Mouse (Mus musculus): Measurements from ENCODE around the gene Taf8. TPM values are rescaled to one million over a fixed set of nuclear protein-coding genes. Genes with fewer than 3 reads are reported as not detected.
A peak's percentile ranks its signal among the peaks of the same experiment; 100 is the strongest.

The Taf8 gene
- polyA plus RNA-seq, 1 experiment from 2014 or later = 20.0 TPM

DNA sequence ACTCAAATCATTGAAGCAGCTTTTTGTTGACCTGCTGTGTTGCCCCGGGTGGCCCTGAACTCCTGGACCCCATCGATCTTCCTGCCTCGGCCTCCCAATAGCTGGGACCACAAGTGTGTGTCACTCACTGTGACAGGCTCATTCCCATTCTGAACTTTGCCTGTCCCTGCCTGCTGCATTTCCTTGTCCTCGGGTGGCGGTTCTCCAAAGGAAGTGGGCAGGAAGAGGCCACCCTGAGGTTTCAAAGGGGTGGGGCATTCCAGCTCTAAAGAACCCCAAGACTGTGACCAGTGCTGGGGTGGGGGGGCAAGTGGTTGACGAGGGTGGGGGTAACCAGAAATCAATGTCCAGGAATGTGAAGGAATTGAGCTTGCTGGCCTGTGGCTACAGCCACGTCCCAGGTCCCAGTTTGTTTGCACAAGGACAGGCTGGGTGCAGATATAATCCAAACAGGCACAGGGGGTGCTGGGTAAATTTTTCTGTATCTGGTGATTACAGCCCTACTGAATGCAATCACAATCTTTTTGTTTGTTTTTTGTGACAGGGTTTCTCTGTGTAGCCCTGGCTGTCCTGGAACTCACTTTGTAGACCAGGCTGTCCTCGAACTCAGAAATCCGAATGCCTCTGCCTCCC is 62.6 kb downstream of the Taf8 start:
- Histone ChIP-seq H3K27ac (ENCODE audit: low read depth, low read length) (no peak overlapping the region), H3K4me1 (ENCODE audit: control insufficient read depth, insufficient read depth, low read depth, low read length) (peaks cover 12% of the 10 kb centered on the region), H3K27me3 (replicated peaks; ENCODE audit: control insufficient read depth, insufficient read depth, low read length) (peaks cover 13% of the 10 kb centered on the region), H3K9me3 (ENCODE audit: control insufficient read depth, low read length) (no peaks in the 10 kb centered on the region), H3K4me2 (ENCODE audit: low read length) (no peak overlapping the region), H3K9ac (ENCODE audit: low read depth, low read length) (no peak overlapping the region), H3K36me3 (ENCODE audit: control insufficient read depth, insufficient read depth, low read length) (no peaks in the 10 kb centered on the region), H3K4me3 (ENCODE audit: low read length) (no peak overlapping the region)
- 47% methylated on average over 9 of the region's 9 CpGs for WGBS
- no peak for ATAC-seq

DNA sequence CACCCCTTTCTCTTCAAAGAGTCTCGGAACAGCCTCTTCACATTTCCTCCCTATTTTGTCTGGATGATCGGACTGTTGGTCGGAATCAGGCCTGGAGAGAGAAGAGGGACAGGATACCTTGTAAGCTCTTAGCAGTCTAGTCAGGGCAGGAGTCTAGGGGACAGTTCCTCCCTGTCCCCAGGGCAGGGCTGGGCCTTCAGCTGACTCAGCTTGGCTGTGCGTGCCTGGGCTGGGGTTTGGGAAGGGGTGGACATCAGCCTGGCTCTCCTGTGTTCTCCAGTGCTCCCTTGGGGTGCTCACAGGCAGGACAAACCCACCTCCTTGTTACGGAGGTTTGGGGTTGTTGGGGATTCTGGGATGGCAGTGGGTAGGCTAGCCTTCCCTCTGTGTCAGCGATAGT is 63.5 kb downstream of the Taf8 start:
- Histone ChIP-seq H3K27ac (ENCODE audit: low read depth, low read length) (no peak overlapping the region), H3K9ac (ENCODE audit: low read depth, low read length) (no peak overlapping the region), H3K4me2 (ENCODE audit: low read length) (no peak overlapping the region), H3K36me3 (ENCODE audit: control insufficient read depth, insufficient read depth, low read length) (no peaks in the 10 kb centered on the region), H3K4me1 (ENCODE audit: control insufficient read depth, insufficient read depth, low read depth, low read length) (peaks cover 12% of the 10 kb centered on the region), H3K27me3 (replicated peaks; ENCODE audit: control insufficient read depth, insufficient read depth, low read length) (peaks cover 13% of the 10 kb centered on the region), H3K4me3 (ENCODE audit: low read length) (no peak overlapping the region), H3K9me3 (ENCODE audit: control insufficient read depth, low read length) (no peaks in the 10 kb centered on the region)
- ATAC-seq = no peak
- 71% methylated on average over 6 of the region's 6 CpGs for WGBS

DNA sequence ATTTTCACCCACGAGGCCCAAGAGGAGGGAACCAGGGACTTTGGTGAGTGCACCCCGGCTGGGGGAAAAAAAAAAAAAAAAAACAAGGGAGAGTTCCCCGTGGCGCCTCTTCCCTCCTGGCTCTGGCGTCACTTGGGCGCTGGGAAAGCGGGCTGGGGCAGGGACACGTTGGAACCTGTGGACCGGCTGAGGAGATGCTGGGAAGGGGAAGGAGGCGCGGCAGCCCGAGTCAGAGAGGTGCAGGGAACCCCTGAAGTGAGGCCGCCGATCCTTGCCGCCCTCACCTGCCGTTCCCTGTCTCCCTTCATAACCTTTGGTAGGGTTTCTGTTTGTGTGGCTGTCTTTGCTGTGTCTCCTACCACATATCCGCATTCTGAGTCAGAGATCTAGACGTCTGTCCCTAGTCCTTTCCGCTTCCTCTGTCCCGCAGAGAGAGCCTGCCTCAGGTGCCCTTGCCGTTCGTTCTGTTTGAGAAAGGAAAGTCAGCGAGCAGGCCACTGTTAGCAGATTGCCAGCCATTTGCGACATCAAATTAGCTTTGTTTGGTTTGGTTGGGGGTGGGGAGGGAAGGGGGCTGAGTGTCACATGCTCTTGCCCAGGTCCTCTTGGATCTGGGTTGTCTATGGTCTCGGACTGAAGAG is 65.1 kb downstream of the Taf8 start, which contains the start of gene 1700001C19Rik:
Gene 1700001C19Rik, minus strand, starts transcription at position 470 of the 641 bp plus-strand sequence.
- ATAC-seq = no peak
- Histone ChIP-seq H3K9ac (ENCODE audit: low read depth, low read length) (peak within 1 kb of the TSS; percentile 60), H3K36me3 (ENCODE audit: control insufficient read depth, insufficient read depth, low read length) (no peaks in the 10 kb centered on the region), H3K27ac (ENCODE audit: low read depth, low read length) (no peak within 1 kb of the TSS), H3K4me2 (ENCODE audit: low read length) (peak within 1 kb of the TSS; percentile 91), H3K4me1 (ENCODE audit: control insufficient read depth, insufficient read depth, low read depth, low read length) (peaks cover 12% of the 10 kb centered on the region), H3K9me3 (ENCODE audit: control insufficient read depth, low read length) (no peaks in the 10 kb centered on the region), H3K27me3 (replicated peaks; ENCODE audit: control insufficient read depth, insufficient read depth, low read length) (peaks cover 13% of the 10 kb centered on the region), H3K4me3 (ENCODE audit: low read length) (peak within 1 kb of the TSS; percentile 47)
- WGBS = 3% methylated on average over 24 of the region's 25 CpGs

DNA sequence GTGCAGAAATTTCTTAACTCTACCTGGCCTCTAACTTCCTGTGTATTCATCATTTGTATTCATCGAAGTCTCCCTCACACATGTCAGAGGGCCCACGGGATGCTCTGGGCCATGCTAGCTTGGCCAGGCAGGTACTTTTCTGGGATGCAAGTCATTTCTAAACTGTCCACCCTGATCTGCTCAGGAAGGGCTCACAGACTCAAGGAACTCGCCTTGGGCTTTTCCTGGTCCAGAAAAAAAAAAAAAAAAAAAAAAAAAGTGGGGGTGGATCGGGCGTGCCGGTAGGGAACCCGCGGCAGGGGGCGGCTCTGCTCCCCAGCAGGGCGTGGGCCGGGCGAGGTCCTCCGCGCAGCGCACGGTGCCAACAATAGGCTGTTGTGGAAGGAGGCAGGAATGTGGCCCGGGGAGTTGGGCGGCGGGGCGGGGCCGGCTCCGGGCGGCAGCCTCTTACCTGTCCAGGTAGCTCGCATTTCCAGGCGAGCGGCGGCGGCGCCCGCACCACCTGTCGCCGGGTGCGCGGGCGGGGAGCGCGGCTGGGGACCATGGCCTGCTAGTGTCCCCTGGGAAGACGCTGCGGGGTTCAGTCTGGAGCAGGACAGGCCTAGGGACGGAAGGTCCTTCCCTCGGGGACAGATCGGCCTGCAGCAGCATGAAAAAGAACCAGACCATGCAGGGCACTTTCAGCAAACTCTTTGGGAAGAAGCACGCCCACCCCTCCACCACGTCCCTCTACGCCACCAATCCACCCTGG is 65.8 kb downstream of the Taf8 start, which contains the start of gene AI661453:
Gene AI661453, plus strand, starts transcription at position 460 of the 751 bp plus-strand sequence.
- no peak for ATAC-seq
- H3K4me2 ChIP-seq (ENCODE audit: low read length) = peak within 1 kb of the TSS; percentile 91
- H3K9me3 ChIP-seq (ENCODE audit: control insufficient read depth, low read length) = no peaks in the 10 kb centered on the region
- H3K4me3 ChIP-seq (ENCODE audit: low read length) = peak within 1 kb of the TSS; percentile 47
- H3K9ac ChIP-seq (ENCODE audit: low read depth, low read length) = peak within 1 kb of the TSS; percentile 60
- WGBS = 2% methylated on average over 42 of the region's 45 CpGs
- peaks cover 13% of the 10 kb centered on the region for H3K27me3 ChIP-seq (replicated peaks; ENCODE audit: control insufficient read depth, insufficient read depth, low read length)
- peaks cover 12% of the 10 kb centered on the region for H3K4me1 ChIP-seq (ENCODE audit: control insufficient read depth, insufficient read depth, low read depth, low read length)
- H3K36me3 ChIP-seq (ENCODE audit: control insufficient read depth, insufficient read depth, low read length) = no peaks in the 10 kb centered on the region
- no peak within 1 kb of the TSS for H3K27ac ChIP-seq (ENCODE audit: low read depth, low read length)

Other genes with a start within 250 kb of the Taf8 start
- gene Mrps10, start 133.4 kb downstream of the Taf8 start, polyA plus RNA-seq (2015; fragmentation: Nextera tagmentation; extraction: Ambion mirVana) = 67.0 and 72.1 TPM in 2 replicates
- gene Guca1b, start 116.9 kb downstream of the Taf8 start, polyA plus RNA-seq (2015; fragmentation: Nextera tagmentation; extraction: Ambion mirVana) = 0.45 and 0.81 TPM in 2 replicates
- gene Guca1a, start 101.7 kb downstream of the Taf8 start, polyA plus RNA-seq (2015; fragmentation: Nextera tagmentation; extraction: Ambion mirVana) = 0.66 and 0.80 TPM in 2 replicates
- 0.11 and 0.42 TPM in 2 replicates for gene AI661453, start 65.7 kb downstream of the Taf8 start, polyA plus RNA-seq (2015; fragmentation: Nextera tagmentation; extraction: Ambion mirVana)
- 0.62 and 1.1 TPM in 2 replicates for gene 1700001C19Rik, start 64.9 kb downstream of the Taf8 start, polyA plus RNA-seq (2015; fragmentation: Nextera tagmentation; extraction: Ambion mirVana)
- 81.7 and 99.9 TPM in 2 replicates for gene Ccnd3, start 2.8 kb upstream of the Taf8 start, polyA plus RNA-seq (2015; fragmentation: Nextera tagmentation; extraction: Ambion mirVana)
- gene Bysl, start 109.2 kb upstream of the Taf8 start, polyA plus RNA-seq (2015; fragmentation: Nextera tagmentation; extraction: Ambion mirVana) = 35.5 and 37.8 TPM in 2 replicates
- 43.7 and 45.3 TPM in 2 replicates for gene Med20, start 109.3 kb upstream of the Taf8 start, polyA plus RNA-seq (2015; fragmentation: Nextera tagmentation; extraction: Ambion mirVana)
- gene Gm20517, start 109.3 kb upstream of the Taf8 start, polyA plus RNA-seq (2015; fragmentation: Nextera tagmentation; extraction: Ambion mirVana) = 1.7 and 1.9 TPM in 2 replicates
- gene Usp49, start 128.4 kb upstream of the Taf8 start, polyA plus RNA-seq (2015; fragmentation: Nextera tagmentation; extraction: Ambion mirVana) = 5.2 TPM in 2 replicates
- gene Tomm6, start 186.1 kb upstream of the Taf8 start, polyA plus RNA-seq (2015; fragmentation: Nextera tagmentation; extraction: Ambion mirVana) = 264 and 286 TPM in 2 replicates
- gene Frs3, start 186.7 kb upstream of the Taf8 start, polyA plus RNA-seq (2015; fragmentation: Nextera tagmentation; extraction: Ambion mirVana) = 55.7 and 58.1 TPM in 2 replicates
- 1.4 TPM in 2 replicates for gene Gm21981, start 192.2 kb upstream of the Taf8 start, polyA plus RNA-seq (2015; fragmentation: Nextera tagmentation; extraction: Ambion mirVana)
- 0.72 and 1.6 TPM in 2 replicates for gene Prickle4, start 192.4 kb upstream of the Taf8 start, polyA plus RNA-seq (2015; fragmentation: Nextera tagmentation; extraction: Ambion mirVana)
- gene Pgc, start 224.6 kb upstream of the Taf8 start, polyA plus RNA-seq (2015; fragmentation: Nextera tagmentation; extraction: Ambion mirVana) = 0.11 TPM in 1 of 2 replicates, not detected in the other
- gene Tfeb, start 234.7 kb upstream of the Taf8 start, polyA plus RNA-seq (2015; fragmentation: Nextera tagmentation; extraction: Ambion mirVana) = 4.6 and 4.7 TPM in 2 replicates